In the genomic region with DNA sequence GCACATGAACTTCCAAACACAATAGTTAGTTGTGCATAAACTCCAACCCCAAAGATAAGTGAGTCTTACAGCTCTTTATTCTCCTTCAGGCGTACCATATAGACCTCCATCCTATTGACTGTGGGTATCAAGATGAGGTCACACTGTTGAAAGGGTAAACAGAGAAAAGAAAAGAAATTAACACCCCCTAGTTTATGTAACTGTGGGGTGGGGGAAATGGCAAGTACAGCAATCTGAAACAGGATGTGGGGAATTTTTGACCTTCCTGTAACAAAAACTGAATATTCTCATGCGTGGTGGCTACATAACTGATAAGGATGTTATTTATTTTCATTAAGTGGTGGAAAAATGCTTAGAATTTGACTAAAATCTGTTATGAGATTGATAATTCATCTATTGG, we compare ENCODE assay signal across 8 mouse cellular contexts. TPM values are rescaled to one million over a fixed set of nuclear protein-coding genes. Genes with fewer than 3 reads are reported as not detected.
DNase-seq lines count a peak whose midpoint lies in the region; ATAC-seq and TF ChIP-seq lines count a peak whose summit lies in the region.
"Had no signal": no experiment of that assay in that cellular context is flagged by ENCODE, and none has a peak within 500 bp of the region (broad histone marks: within the 10 kb centered on the region; RNA-seq: fewer than 3 reads in every experiment).

No protein-coding gene starts in this region.

- WGBS in liver, adult 2 months: 68% methylated on average over 2 of the region's 2 CpGs
- 77% methylated on average over 2 of the region's 2 CpGs for WGBS in embryonic facial prominence, embryonic 12.5 days
- 80% methylated on average over 2 of the region's 2 CpGs for WGBS in limb, embryonic 14.5 days
- 79% methylated on average over 2 of the region's 2 CpGs for WGBS in small intestine, adult 2 months

- H3K36me3 ChIP-seq in liver, adult 2 months (ENCODE audit: control insufficient read depth, insufficient read depth, low read length): no peaks in the 10 kb centered on the region
- no peaks in the 10 kb centered on the region for H3K36me3 ChIP-seq in embryonic facial prominence, embryonic 12.5 days
- no peaks in the 10 kb centered on the region for H3K36me3 ChIP-seq in limb, embryonic 14.5 days (ENCODE audit: control insufficient read depth, insufficient read depth, low read length)
- H3K36me3 ChIP-seq in small intestine, adult 2 months (ENCODE audit: control insufficient read depth, insufficient read depth, low read length): no peaks in the 10 kb centered on the region

- no peak overlapping the region for H3K9ac ChIP-seq in liver, adult 2 months (ENCODE audit: low read depth, low read length)
- no peak overlapping the region for H3K9ac ChIP-seq in embryonic facial prominence, embryonic 12.5 days
- no peak overlapping the region for H3K9ac ChIP-seq in limb, embryonic 14.5 days (ENCODE audit: low read depth, low read length, severe bottlenecking)

- intact Hi-C loops in left cerebral cortex, postnatal 25 days (cut with DNase I): loop anchor here (5.0 kb wide), 1 partner anchor 353 kb away; the partner anchor contains the start of gene Nfxl1

- no peak overlapping the region for H3K27ac ChIP-seq in liver, adult 2 months (replicated peaks; ENCODE audit: insufficient read depth, low read depth, low read length)
- H3K27ac ChIP-seq in embryonic facial prominence, embryonic 12.5 days: no peak overlapping the region
- H3K27ac ChIP-seq in limb, embryonic 14.5 days (replicated peaks; ENCODE audit: low read depth, low read length): no peak overlapping the region
- peak overlapping the region; percentile 10; the same call in 1 of the 2 replicates for H3K27ac ChIP-seq in small intestine, adult 2 months (ENCODE audit: insufficient read depth, low read depth, low read length)

- peaks cover 3% of the 10 kb centered on the region; the same call in 1 of the 2 replicates for H3K4me1 ChIP-seq in liver, adult 2 months (ENCODE audit: control insufficient read depth, insufficient read depth, low read length)
- 0 out of 2 replicates have a peak, but pooled peaks cover 8% of the 10 kb centered on the region for H3K4me1 ChIP-seq in embryonic facial prominence, embryonic 12.5 days
- H3K4me1 ChIP-seq in limb, embryonic 14.5 days (ENCODE audit: control insufficient read depth, insufficient read depth, low read length): no peaks in the 10 kb centered on the region; the same call in 1 of the 2 replicates
- peaks cover 2% of the 10 kb centered on the region; the same call in 1 of the 2 replicates for H3K4me1 ChIP-seq in small intestine, adult 2 months (ENCODE audit: control insufficient read depth, insufficient read depth, insufficient read length, low read length)

- no peak for ATAC-seq in embryonic facial prominence, embryonic 12.5 days (ENCODE audit: insufficient number of reproducible peaks, insufficient read depth, low FRiP score, low TSS enrichment)
- no peak for ATAC-seq in limb, embryonic 14.5 days (ENCODE audit: low FRiP score, low read depth)

- peaks cover 5% of the 10 kb centered on the region; the same call in 1 of the 2 replicates for H3K79me2 ChIP-seq in liver, adult 2 months (ENCODE audit: control insufficient read depth, insufficient read depth, low read length)

- peak overlapping the region; percentile 66 for H3K4me2 ChIP-seq in embryonic facial prominence, embryonic 12.5 days (replicated peaks)
- 0 out of 2 replicates have a peak overlapping the region, but pooled peaks have one; percentile 85 for H3K4me2 ChIP-seq in limb, embryonic 14.5 days (replicated peaks; ENCODE audit: low read depth, low read length, severe bottlenecking)

- no peaks in the 10 kb centered on the region for H3K9me3 ChIP-seq in embryonic facial prominence, embryonic 12.5 days
- no peaks in the 10 kb centered on the region for H3K9me3 ChIP-seq in limb, embryonic 14.5 days (ENCODE audit: control insufficient read depth, low read length)

- DNase-seq in liver, adult 2 months (ENCODE audit: extremely low read depth, low read depth, low spot score): no peak
- DNase-seq in liver: no peak
- DNase-seq in limb, embryonic 14.5 days (ENCODE audit: low spot score): no peak
- DNase-seq in left cerebral cortex, postnatal 25 days (ENCODE audit: low spot score in 2 of 2): no peak
- no peak for DNase-seq in cerebellum, adult 9-10 months
- DNase-seq: gastrocnemius, postnatal 36 days had no signal

- no peak for TF ChIP-seq CTCF in liver, adult 2 months (IDR thresholded peaks at IDR 0.05; ENCODE audit: low read depth, low read length)
- TF ChIP-seq CTCF in small intestine, adult 2 months (IDR thresholded peaks at IDR 0.05; ENCODE audit: extremely low read depth, insufficient read length, insufficient replicate concordance, low read depth, low read length): no peak

- peak overlapping the region; percentile 17; the same call in 1 of the 2 replicates for H3K4me3 ChIP-seq in liver, adult 2 months (ENCODE audit: insufficient read depth, low read depth, low read length)
- peak overlapping the region; percentile 62; the same call in 1 of the 2 replicates for H3K4me3 ChIP-seq in embryonic facial prominence, embryonic 12.5 days
- H3K4me3 ChIP-seq in limb, embryonic 14.5 days (replicated peaks; ENCODE audit: low read length): no peak overlapping the region
- no peak overlapping the region for H3K4me3 ChIP-seq in small intestine, adult 2 months (ENCODE audit: low read depth, low read length)

- H3K27me3 ChIP-seq in liver, adult 2 months (ENCODE audit: control insufficient read depth, insufficient read depth, low read length): no peaks in the 10 kb centered on the region
- H3K27me3 ChIP-seq in embryonic facial prominence, embryonic 12.5 days: no peaks in the 10 kb centered on the region
- H3K27me3 ChIP-seq in limb, embryonic 14.5 days (ENCODE audit: control insufficient read depth, insufficient read depth, low read length): no peaks in the 10 kb centered on the region
- no peaks in the 10 kb centered on the region for H3K27me3 ChIP-seq in small intestine, adult 2 months (ENCODE audit: control insufficient read depth, insufficient read depth, low read length)

- TF ChIP-seq POLR2A in liver, adult 2 months (IDR thresholded peaks at IDR 0.05; ENCODE audit: extremely low read depth, insufficient read depth, low read length): no peak
- no peak for TF ChIP-seq POLR2A in limb, embryonic 14.5 days (IDR thresholded peaks at IDR 0.05; ENCODE audit: borderline replicate concordance, extremely low read depth, insufficient read depth, insufficient read length)
- no peak for TF ChIP-seq POLR2A in small intestine, adult 2 months (IDR thresholded peaks at IDR 0.05; ENCODE audit: low read depth, low read length)

RNA-seq across cellular contexts. Expression of gene Commd8, which starts 36.5 kb away (rescaled TPM):
- 13.8 and 15.2 TPM in 2 replicates for total RNA-seq in liver, adult 2 months (2014; rRNA removed)
- 2.3 and 3.1 TPM in 2 replicates for polyA plus RNA-seq in liver, adult 2 months (2012; rRNA removed)
- 145 and 152 TPM in 2 replicates for polyA plus RNA-seq in embryonic facial prominence, embryonic 12.5 days (2016; fragmentation: Nextera tagmentation; extraction: Ambion mirVana)
- 35.2 and 59.3 TPM in 2 replicates for polyA plus RNA-seq in limb, embryonic 14.5 days (2012; rRNA removed)
- polyA plus RNA-seq in limb, embryonic 14.5 days (2014; fragmentation: Nextera tagmentation; extraction: Ambion mirVana): 152 TPM in 2 replicates
- polyA plus RNA-seq in small intestine, adult 2 months (2012; rRNA removed): 0.62 and 1.2 TPM in 2 replicates
- total RNA-seq in left cerebral cortex, postnatal 25 days (2021): 10 to 100 TPM; 83.1 to 91.6 TPM

Comparison
In these comparisons a context has a peak if more than half of its experiments do, and no peak if none do; other contexts are left out.
1. H3K4me3 ChIP-seq: peak in liver, adult 2 months (single experiment) and embryonic facial prominence, embryonic 12.5 days (single experiment); none in limb, embryonic 14.5 days (single experiment) and small intestine, adult 2 months (single experiment).